Mouse (Mus musculus): Measurements from ENCODE around the gene Gpr180.

GRCm38 (mm10) chr14:118101227-118101990, 35.5 kb upstream of the Gpr180 start:
- TF ChIP-seq CTCF (conservative IDR thresholded peaks at IDR 0.05; ENCODE audit: low read length) (no peak), POU5F1 (IDR thresholded peaks at IDR 0.05; ENCODE audit: borderline replicate concordance, low read length) (no peak)

All from E14TG2a.4 (cell line).